Mouse (Mus musculus): ENCODE results near the gene Ate1.

DNA sequence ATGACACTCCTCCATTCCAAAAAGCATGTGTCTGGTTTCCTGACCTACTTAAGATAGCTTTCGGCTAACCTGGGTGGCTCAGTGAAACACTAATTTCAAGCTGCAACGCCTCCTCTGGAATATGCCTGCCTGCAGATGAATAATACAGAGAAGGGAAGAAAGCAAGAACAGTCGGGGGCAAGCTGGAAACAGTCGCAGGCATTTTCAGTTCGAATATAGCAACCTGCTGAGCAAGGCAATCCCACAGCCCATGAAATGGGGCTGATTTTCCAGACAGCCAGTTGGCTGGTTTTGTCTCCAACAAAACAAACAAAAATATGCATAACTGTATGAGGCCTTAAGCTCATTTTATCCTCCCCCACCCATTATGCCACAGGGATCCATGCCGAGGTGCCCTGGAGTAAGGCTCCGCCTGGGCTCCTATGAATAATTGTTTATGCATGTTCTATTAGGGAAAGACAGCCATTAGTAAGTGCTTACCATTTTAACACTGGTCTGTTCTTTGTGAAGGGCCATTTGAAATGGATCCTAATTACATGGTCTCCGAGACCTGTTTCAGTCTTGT, 138.7 kb downstream of the Ate1 start:
- TF ChIP-seq CTCF (IDR thresholded peaks at IDR 0.05; ENCODE audit: control insufficient read depth, insufficient read depth, low read length) (no peak), POLR2A (IDR thresholded peaks at IDR 0.05; ENCODE audit: borderline replicate concordance, control insufficient read depth, low read depth, low read length) (no peak)
